Mouse (Mus musculus): ENCODE measurements around the gene 2310011J03Rik. TPM values are rescaled to one million over a fixed set of nuclear protein-coding genes. Genes with fewer than 3 reads are reported as not detected.

Gene 2310011J03Rik
- total and polyA plus RNA-seq, 3 experiments, result 34.6 to 46.8 (median 37.5) TPM

DNA sequence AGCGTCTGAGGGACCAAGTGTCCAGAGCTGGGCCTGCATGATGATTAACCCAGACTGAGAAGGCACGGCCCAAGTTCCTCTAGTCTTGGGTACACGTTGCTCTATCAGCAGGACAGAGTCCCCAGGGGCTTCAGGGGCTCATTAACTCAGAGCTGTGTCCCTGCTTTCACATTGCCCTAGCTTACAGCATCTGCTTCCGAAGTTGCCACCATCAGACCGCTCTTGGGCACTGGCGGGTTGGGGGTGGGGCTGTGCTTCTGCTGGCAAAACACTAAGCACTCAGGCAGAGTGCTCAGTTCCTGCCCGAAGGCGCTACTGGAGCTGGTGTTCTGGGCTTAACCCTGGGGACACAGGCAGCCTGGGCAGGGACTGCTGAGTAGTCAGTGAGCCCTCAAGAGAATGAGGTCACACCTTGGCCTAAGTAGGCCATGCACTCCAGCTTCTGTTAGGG is 38.4 kb downstream of the 2310011J03Rik start:
- Histone ChIP-seq H3K4me2 (ENCODE audit: insufficient read depth, low read depth, poor library complexity, severe bottlenecking) (peak overlapping the region; percentile 35), H3K27me3 (replicated peaks) (no peaks in the 10 kb centered on the region), H3K27ac (ENCODE audit: insufficient read depth, low read depth) (peak overlapping the region; percentile 91), H3K9me3 (replicated peaks; ENCODE audit: low read length) (no peaks in the 10 kb centered on the region), H3K4me3 (replicated peaks in 1 of 3; ENCODE audit: low read depth in 2 of 3, low read length in 2 of 3, poor library complexity in 1 of 3) (no peak overlapping the region), H3K9ac (ENCODE audit: insufficient read depth, low read depth) (peak overlapping the region; percentile 33; the same call in 1 of the 2 replicates), H3K36me3 (replicated peaks in 1 of 2; ENCODE audit: control insufficient read depth in 1 of 2, insufficient read depth in 1 of 2, low read length in 1 of 2) (peaks cover 74 to 94% of the 10 kb centered on the region in 2 experiments), H3K4me1 (ENCODE audit: control insufficient read depth in 1 of 2, insufficient read depth in 2 of 2) (peaks cover 56 to 83% of the 10 kb centered on the region in 2 experiments), H3K79me2 (replicated peaks; ENCODE audit: control insufficient read depth, extremely low read depth, insufficient read depth, poor library complexity, severe bottlenecking) (no peaks in the 10 kb centered on the region)
- in situ Hi-C loops (cut with MboI; ENCODE audit: low pct_ligation_motif_present, low pct_unique_long_range_greater_than_20kb, low sequenced_read_pairs) (no loop called here), dilution Hi-C loops (cut with MboI; ENCODE audit: extremely low pct_ligation_motif_present, extremely low pct_unique_long_range_greater_than_20kb, low sequenced_read_pairs) (no loop called here)
- DNase-seq (ENCODE audit: extremely low read depth), result peak; percentile 87
- TF ChIP-seq RCOR1 (conservative IDR thresholded peaks at IDR 0.05; ENCODE audit: low read depth, low read length) (no peak), BHLHE40 (IDR thresholded peaks at IDR 0.05; ENCODE audit: low read depth, low read length) (no peak), USF2 (conservative IDR thresholded peaks at IDR 0.05; ENCODE audit: low read depth, low read length) (no peak), E2F4 (IDR thresholded peaks at IDR 0.05; ENCODE audit: insufficient replicate concordance, low read depth, low read length) (no peak), HCFC1 (IDR thresholded peaks at IDR 0.05; ENCODE audit: low read depth, low read length) (no peak; the same call in 1 of the 2 replicates), PAX5 (IDR thresholded peaks at IDR 0.05; ENCODE audit: low read length) (no peak), MAZ (IDR thresholded peaks at IDR 0.05; ENCODE audit: low read depth, low read length) (peak; percentile 76), JUN (IDR thresholded peaks at IDR 0.05; ENCODE audit: insufficient read depth, low read depth, low read length) (no peak), RAD21 (IDR thresholded peaks at IDR 0.05; ENCODE audit: low read depth, low read length) (no peak; the same call in 1 of the 2 replicates), MEF2A (IDR thresholded peaks at IDR 0.05; ENCODE audit: borderline replicate concordance, low read depth, low read length) (0 out of 2 replicates have a peak, but pooled peaks have one; percentile 31), EP300 (IDR thresholded peaks at IDR 0.05; ENCODE audit: low read length) (peak; percentile 28; the same call in 1 of the 2 replicates), IRF4 (IDR thresholded peaks at IDR 0.05; ENCODE audit: low read depth, low read length) (peak; percentile 49; the same call in 1 of the 2 replicates), ZNF384 (IDR thresholded peaks at IDR 0.05; ENCODE audit: low read depth, low read length) (no peak), CHD2 (IDR thresholded peaks at IDR 0.05; ENCODE audit: low read length) (peak; percentile 77; the same call in 1 of the 2 replicates), MAX (IDR thresholded peaks at IDR 0.05; ENCODE audit: low read length) (peak; percentile 50; the same call in 1 of the 2 replicates), MXI1 (IDR thresholded peaks at IDR 0.05; ENCODE audit: low read depth, low read length) (peak; percentile 69), CTCF (conservative IDR thresholded peaks at IDR 0.05 in 1 of 2, IDR thresholded peaks at IDR 0.05 in 1 of 2; ENCODE audit: low read depth in 2 of 2, low read length in 2 of 2) (no peak), ELF1 (IDR thresholded peaks at IDR 0.05; ENCODE audit: low read depth, low read length) (peak; percentile 51), ETS1 (conservative IDR thresholded peaks at IDR 0.05; ENCODE audit: low read depth, low read length) (peak; percentile 48), POLR2AphosphoS2 (IDR thresholded peaks at IDR 0.05; ENCODE audit: low read depth, low read length) (no peak; the same call in 1 of the 2 replicates), TCF12 (IDR thresholded peaks at IDR 0.05; ENCODE audit: low read depth, low read length) (peak; percentile 63; the same call in 1 of the 2 replicates), KAT2A (IDR thresholded peaks at IDR 0.05; ENCODE audit: insufficient replicate concordance, low read length) (no peak), MAFK (IDR thresholded peaks at IDR 0.05; ENCODE audit: insufficient replicate concordance, low read length) (no peak), ZKSCAN1 (IDR thresholded peaks at IDR 0.05; ENCODE audit: borderline replicate concordance, low read depth, low read length) (no peak), GABPA (IDR thresholded peaks at IDR 0.05; ENCODE audit: insufficient replicate concordance, low read depth, low read length) (no peak), NRF1 (IDR thresholded peaks at IDR 0.05; ENCODE audit: low read depth, low read length) (peak; percentile 26; the same call in 1 of the 2 replicates), MYC (IDR thresholded peaks at IDR 0.05; ENCODE audit: low read depth, low read length) (no peak), NELFE (IDR thresholded peaks at IDR 0.05; ENCODE audit: low read depth, low read length) (no peak), POLR2A (IDR thresholded peaks at IDR 0.05; ENCODE audit: low read depth, low read length) (no peak), SMC3 (IDR thresholded peaks at IDR 0.05; ENCODE audit: low read depth, low read length) (no peak), TBP (conservative IDR thresholded peaks at IDR 0.05; ENCODE audit: low read depth, low read length) (no peak), UBTF (IDR thresholded peaks at IDR 0.05; ENCODE audit: low read depth, low read length) (0 out of 2 replicates have a peak, but pooled peaks have one; percentile 31), SIN3A (IDR thresholded peaks at IDR 0.05; ENCODE audit: low read length) (peak; percentile 79), JUND (conservative IDR thresholded peaks at IDR 0.05; ENCODE audit: low read depth, low read length) (no peak), ZMIZ1 (IDR thresholded peaks at IDR 0.05; ENCODE audit: low read depth, low read length) (peak; percentile 45; the same call in 1 of the 2 replicates), CHD1 (IDR thresholded peaks at IDR 0.05; ENCODE audit: low read depth, low read length) (no peak), USF1 (IDR thresholded peaks at IDR 0.05; ENCODE audit: low read depth, low read length) (no peak), ZC3H11A (IDR thresholded peaks at IDR 0.05; ENCODE audit: low read depth, low read length) (no peak)

All from CH12.LX (cell line).